ENCODE assay signal across 8 mouse cellular contexts in the genomic region with DNA sequence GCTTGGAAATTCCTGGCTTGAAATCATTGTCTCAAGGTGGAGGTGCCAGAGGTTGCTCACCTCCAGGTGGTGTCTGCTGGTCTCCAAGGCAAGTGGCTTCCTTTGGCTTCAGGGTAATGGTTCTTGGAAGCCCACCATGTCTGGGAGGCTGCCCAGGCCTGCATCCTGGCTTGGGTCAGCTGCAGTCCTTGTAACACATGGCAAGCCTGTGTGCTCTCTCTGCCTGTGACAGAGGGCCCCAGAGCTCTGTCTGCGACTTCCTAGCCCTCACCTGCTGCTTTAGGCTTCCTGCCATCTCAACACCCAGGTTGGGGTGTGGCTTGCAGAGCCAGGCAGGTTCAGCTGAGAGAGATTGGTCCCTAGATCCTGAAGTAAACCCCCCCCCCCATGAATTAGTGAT. TPM values are rescaled to one million over a fixed set of nuclear protein-coding genes. Genes with fewer than 3 reads are reported as not detected.
DNase-seq lines count a peak whose midpoint lies in the region; ATAC-seq and TF ChIP-seq lines count a peak whose summit lies in the region.

No protein-coding gene starts in this region.

- H3K27ac ChIP-seq in heart, embryonic 11.5 days (ENCODE audit: low read depth, low read length), result peak overlapping the region; percentile 73
- no peak overlapping the region for H3K27ac ChIP-seq in forebrain, embryonic 16.5 days (ENCODE audit: low read length)
- H3K27ac ChIP-seq in liver, postnatal 0 days (ENCODE audit: low read depth), result peak overlapping the region; percentile 91

- H3K4me2 ChIP-seq in heart, embryonic 11.5 days, result peak overlapping the region; percentile 96
- peak overlapping the region; percentile 99 for H3K4me2 ChIP-seq in forebrain, embryonic 16.5 days (ENCODE audit: low read length)
- peak overlapping the region; percentile 84 for H3K4me2 ChIP-seq in liver, postnatal 0 days (ENCODE audit: low read depth, low read length)

- no peak for DNase-seq in heart, adult 18-20 months
- DNase-seq in G1E (ENCODE audit: low spot score), result no peak
- no peak for DNase-seq in liver, postnatal 0 days
- no peak for DNase-seq in adrenal gland, adult 2 months
- no peak for DNase-seq in kidney, adult 8-10 months

- no peaks in the 10 kb centered on the region for H3K9me3 ChIP-seq in heart, embryonic 11.5 days (replicated peaks; ENCODE audit: control insufficient read depth, low read length)
- no peaks in the 10 kb centered on the region for H3K9me3 ChIP-seq in G1E (replicated peaks)
- H3K9me3 ChIP-seq in forebrain, embryonic 16.5 days (ENCODE audit: control insufficient read depth, low read length), result no peaks in the 10 kb centered on the region
- H3K9me3 ChIP-seq in liver, postnatal 0 days (ENCODE audit: low read length), result no peaks in the 10 kb centered on the region

- no peak for TF ChIP-seq EP300 in liver, postnatal 0 days (IDR thresholded peaks at IDR 0.05; ENCODE audit: low read depth)

- H3K9ac ChIP-seq in heart, embryonic 11.5 days (ENCODE audit: low read depth, low read length), result peak overlapping the region; percentile 94
- H3K9ac ChIP-seq in forebrain, embryonic 16.5 days (replicated peaks; ENCODE audit: low read depth, low read length), result peak overlapping the region; percentile 84
- peak overlapping the region; percentile 88 for H3K9ac ChIP-seq in liver, postnatal 0 days (replicated peaks)

- H3K4me1 ChIP-seq in heart, embryonic 11.5 days (ENCODE audit: control insufficient read depth, insufficient read depth, low read length), result peaks cover 24% of the 10 kb centered on the region
- H3K4me1 ChIP-seq in G1E (ENCODE audit: insufficient read depth, low read depth, low read length), result peaks cover 68% of the 10 kb centered on the region
- H3K4me1 ChIP-seq in forebrain, embryonic 16.5 days (replicated peaks; ENCODE audit: control insufficient read depth, insufficient read depth, low read length), result peaks cover 40% of the 10 kb centered on the region
- peaks cover 43% of the 10 kb centered on the region for H3K4me1 ChIP-seq in liver, postnatal 0 days (ENCODE audit: insufficient read depth)

- H3K4me3 ChIP-seq in heart, embryonic 11.5 days (ENCODE audit: low read depth, low read length), result peak overlapping the region; percentile 94
- peak overlapping the region; percentile 97 for H3K4me3 ChIP-seq in G1E (ENCODE audit: low read depth, low read length)
- H3K4me3 ChIP-seq in forebrain, embryonic 16.5 days (replicated peaks; ENCODE audit: low read length), result peak overlapping the region; percentile 92
- peak overlapping the region; percentile 85 for H3K4me3 ChIP-seq in liver, postnatal 0 days (ENCODE audit: low read depth, low read length)

- no peaks in the 10 kb centered on the region for H3K27me3 ChIP-seq in heart, embryonic 11.5 days (ENCODE audit: control insufficient read depth, insufficient read depth, low read length)
- no peaks in the 10 kb centered on the region for H3K27me3 ChIP-seq in G1E (ENCODE audit: insufficient read depth, low read length)
- H3K27me3 ChIP-seq in forebrain, embryonic 16.5 days (replicated peaks; ENCODE audit: control insufficient read depth, insufficient read depth, low read length), result no peaks in the 10 kb centered on the region
- H3K27me3 ChIP-seq in liver, postnatal 0 days (ENCODE audit: insufficient read depth, low read length), result no peaks in the 10 kb centered on the region

- TF ChIP-seq CTCF in G1E (IDR thresholded peaks at IDR 0.05; ENCODE audit: low read depth, low read length), result no peak
- TF ChIP-seq CTCF in liver, postnatal 0 days (IDR thresholded peaks at IDR 0.05; ENCODE audit: low read depth), result no peak

- no peak for ATAC-seq in heart, embryonic 11.5 days (replicated peaks; ENCODE audit: insufficient number of reproducible peaks, low FRiP score, low TSS enrichment)
- ATAC-seq in G1E (ENCODE audit: extremely low read depth, insufficient number of reproducible peaks, low FRiP score, poor library complexity, severe bottlenecking), result no peak
- no peak for ATAC-seq in forebrain, embryonic 16.5 days
- no peak for ATAC-seq in liver, postnatal 0 days
- ATAC-seq in megakaryocyte-erythroid progenitor cell, adult 5-6 weeks (replicated peaks; ENCODE audit: low FRiP score, low TSS enrichment, poor library complexity, severe bottlenecking), result no peak

- peaks cover 8% of the 10 kb centered on the region; the same call in 1 of the 2 replicates for H3K36me3 ChIP-seq in heart, embryonic 11.5 days (ENCODE audit: control insufficient read depth, insufficient read depth, low read length)
- peaks cover 62% of the 10 kb centered on the region for H3K36me3 ChIP-seq in G1E (replicated peaks)
- H3K36me3 ChIP-seq in forebrain, embryonic 16.5 days (ENCODE audit: control insufficient read depth, insufficient read depth), result no peaks in the 10 kb centered on the region; the same call in 1 of the 2 replicates
- H3K36me3 ChIP-seq in liver, postnatal 0 days (replicated peaks; ENCODE audit: insufficient read depth, low read length), result peaks cover 40% of the 10 kb centered on the region

- 59% methylated on average over 1 of the region's 1 CpGs for WGBS in heart, embryonic 11.5 days (ENCODE audit: insufficient replicate concordance)
- WGBS in forebrain, embryonic 16.5 days, result 63% methylated on average over 1 of the region's 1 CpGs
- WGBS in liver, postnatal 0 days (ENCODE audit: insufficient replicate concordance), result 42% methylated on average over 1 of the region's 1 CpGs

RNA-seq across cellular contexts. Expression of a gene that starts 2.1 kb away (rescaled TPM):
- 16.5 and 20.0 TPM in 2 replicates for polyA plus RNA-seq in heart, embryonic 11.5 days (2014; fragmentation: Nextera tagmentation; extraction: Ambion mirVana)
- 100 to 1,000 TPM; 127 to 149 TPM for total RNA-seq in heart, adult 18-20 months (2021)
- total RNA-seq in G1E (2014; fragmentation: Nextera tagmentation) (138 and 172 TPM in 2 replicates), G1E (2017) (150 and 154 TPM in 2 replicates)
- 161 and 170 TPM in 2 replicates for polyA plus RNA-seq in G1E (2012)
- 18.0 and 19.7 TPM in 2 replicates for polyA plus RNA-seq in forebrain, embryonic 16.5 days (2015; fragmentation: Nextera tagmentation; extraction: Ambion mirVana)
- 9.1 and 11.2 TPM in 2 replicates for polyA plus RNA-seq in liver, postnatal 0 days (2015; fragmentation: Nextera tagmentation; extraction: Ambion mirVana)
- 152 and 213 TPM in 2 replicates for total RNA-seq in megakaryocyte-erythroid progenitor cell, adult 5-6 weeks (2014; fragmentation: Nextera tagmentation)
- total RNA-seq in megakaryocyte-erythroid progenitor cell, adult 5-6 weeks (2017), result 116 and 174 TPM in 2 replicates
- total RNA-seq in adrenal gland, adult 2 months (2021), result 100 to 1,000 TPM; 153 to 156 TPM
- polyA plus RNA-seq in adrenal gland, adult 2 months (2012; rRNA removed), result 151 and 159 TPM in 2 replicates

RNA-seq across cellular contexts. Expression of a gene that starts 12.4 kb away (rescaled TPM):
- 8.4 and 9.6 TPM in 2 replicates for polyA plus RNA-seq in heart, embryonic 11.5 days (2014; fragmentation: Nextera tagmentation; extraction: Ambion mirVana)
- 10 to 100 TPM in 1 of 2 experiments, 1 to 10 TPM in 1; 9.0 to 10.1 TPM for total RNA-seq in heart, adult 18-20 months (2021)
- total RNA-seq in G1E (2014; fragmentation: Nextera tagmentation) (24.7 and 34.2 TPM in 2 replicates), G1E (2017) (18.0 and 18.1 TPM in 2 replicates)
- 34.8 and 37.4 TPM in 2 replicates for polyA plus RNA-seq in G1E (2012)
- polyA plus RNA-seq in forebrain, embryonic 16.5 days (2015; fragmentation: Nextera tagmentation; extraction: Ambion mirVana), result 13.1 and 14.9 TPM in 2 replicates
- polyA plus RNA-seq in liver, postnatal 0 days (2015; fragmentation: Nextera tagmentation; extraction: Ambion mirVana), result 7.4 and 8.7 TPM in 2 replicates
- 34.4 and 39.7 TPM in 2 replicates for total RNA-seq in megakaryocyte-erythroid progenitor cell, adult 5-6 weeks (2014; fragmentation: Nextera tagmentation)
- 12.1 and 12.9 TPM in 2 replicates for total RNA-seq in megakaryocyte-erythroid progenitor cell, adult 5-6 weeks (2017)
- 10 to 100 TPM; 38.5 to 59.3 TPM for total RNA-seq in adrenal gland, adult 2 months (2021)
- polyA plus RNA-seq in adrenal gland, adult 2 months (2012; rRNA removed), result 102 and 120 TPM in 2 replicates

RNA-seq across cellular contexts. Expression of a gene that starts 20.7 kb away (rescaled TPM):
- polyA plus RNA-seq in heart, embryonic 11.5 days (2014; fragmentation: Nextera tagmentation; extraction: Ambion mirVana), result 772 and 785 TPM in 2 replicates
- 1,000 to 10,000 TPM; 1,096 to 1,108 TPM for total RNA-seq in heart, adult 18-20 months (2021)
- 248 and 258 TPM in 2 replicates for total RNA-seq in G1E (2014; fragmentation: Nextera tagmentation)
- total RNA-seq in G1E (2017), result 81.9 and 82.7 TPM in 2 replicates
- polyA plus RNA-seq in G1E (2012), result 1,539 and 1,678 TPM in 2 replicates
- polyA plus RNA-seq in forebrain, embryonic 16.5 days (2015; fragmentation: Nextera tagmentation; extraction: Ambion mirVana), result 404 and 433 TPM in 2 replicates
- 537 and 576 TPM in 2 replicates for polyA plus RNA-seq in liver, postnatal 0 days (2015; fragmentation: Nextera tagmentation; extraction: Ambion mirVana)
- 282 and 325 TPM in 2 replicates for total RNA-seq in megakaryocyte-erythroid progenitor cell, adult 5-6 weeks (2014; fragmentation: Nextera tagmentation)
- total RNA-seq in megakaryocyte-erythroid progenitor cell, adult 5-6 weeks (2017), result 29.3 and 49.3 TPM in 2 replicates
- total RNA-seq in adrenal gland, adult 2 months (2021), result 100 to 1,000 TPM; 654 to 778 TPM
- 5,895 and 6,727 TPM in 2 replicates for polyA plus RNA-seq in adrenal gland, adult 2 months (2012; rRNA removed)

RNA-seq across cellular contexts. Expression of a gene that starts 22.9 kb away (rescaled TPM):
- 2.5 and 2.7 TPM in 2 replicates for polyA plus RNA-seq in heart, embryonic 11.5 days (2014; fragmentation: Nextera tagmentation; extraction: Ambion mirVana)
- 1 to 10 TPM; 2.7 to 3.1 TPM for total RNA-seq in heart, adult 18-20 months (2021)
- total RNA-seq in G1E (2014; fragmentation: Nextera tagmentation) (67.2 and 74.4 TPM in 2 replicates), G1E (2017) (3.7 and 5.5 TPM in 2 replicates)
- polyA plus RNA-seq in G1E (2012), result 66.6 and 73.9 TPM in 2 replicates
- polyA plus RNA-seq in forebrain, embryonic 16.5 days (2015; fragmentation: Nextera tagmentation; extraction: Ambion mirVana), result 33.0 and 44.5 TPM in 2 replicates
- polyA plus RNA-seq in liver, postnatal 0 days (2015; fragmentation: Nextera tagmentation; extraction: Ambion mirVana), result 0.11 and 0.18 TPM in 2 replicates
- total RNA-seq in megakaryocyte-erythroid progenitor cell, adult 5-6 weeks (2014; fragmentation: Nextera tagmentation), result 5.2 and 10.5 TPM in 2 replicates
- total RNA-seq in megakaryocyte-erythroid progenitor cell, adult 5-6 weeks (2017), result 3.7 TPM in 1 of 2 replicates, not detected in the other
- total RNA-seq in adrenal gland, adult 2 months (2021), result 100 to 1,000 TPM in 1 of 2 experiments, 10 to 100 TPM in 1; 74.5 to 118 TPM
- polyA plus RNA-seq in adrenal gland, adult 2 months (2012; rRNA removed), result 84.3 and 84.6 TPM in 2 replicates

RNA-seq across cellular contexts. Expression of a gene that starts 30.3 kb away (rescaled TPM):
- polyA plus RNA-seq in heart, embryonic 11.5 days (2014; fragmentation: Nextera tagmentation; extraction: Ambion mirVana), result 29.5 and 31.9 TPM in 2 replicates
- total RNA-seq in heart, adult 18-20 months (2021), result 100 to 1,000 TPM; 117 to 125 TPM
- total RNA-seq in G1E (2014; fragmentation: Nextera tagmentation) (89.8 and 92.3 TPM in 2 replicates), G1E (2017) (19.2 and 24.3 TPM in 2 replicates)
- 295 and 302 TPM in 2 replicates for polyA plus RNA-seq in G1E (2012)
- 26.5 and 30.9 TPM in 2 replicates for polyA plus RNA-seq in forebrain, embryonic 16.5 days (2015; fragmentation: Nextera tagmentation; extraction: Ambion mirVana)
- polyA plus RNA-seq in liver, postnatal 0 days (2015; fragmentation: Nextera tagmentation; extraction: Ambion mirVana), result 3.0 and 4.3 TPM in 2 replicates
- total RNA-seq in megakaryocyte-erythroid progenitor cell, adult 5-6 weeks (2014; fragmentation: Nextera tagmentation), result 30.9 and 34.0 TPM in 2 replicates
- 9.4 and 10.5 TPM in 2 replicates for total RNA-seq in megakaryocyte-erythroid progenitor cell, adult 5-6 weeks (2017)
- 100 to 1,000 TPM in 1 of 2 experiments, 10 to 100 TPM in 1; 75.8 to 115 TPM for total RNA-seq in adrenal gland, adult 2 months (2021)
- 233 and 269 TPM in 2 replicates for polyA plus RNA-seq in adrenal gland, adult 2 months (2012; rRNA removed)
